Mouse (Mus musculus): ENCODE results near the gene Olfr1402.
A peak's percentile ranks its signal among the peaks of the same experiment; 100 is the strongest.

Olfr1402 gene

GRCm38 (mm10) chr3:97421920-97422319 lies at the start of gene Olfr1402:
TSS of gene Olfr1402 (minus strand) at chr3:97422020.
- no peak for DNase-seq (ENCODE audit: low spot score)

GRCm38 (mm10) chr3:97455286-97455685 lies 33.5 kb upstream of the Olfr1402 start:
- DNase-seq (ENCODE audit: low spot score), result no peak

- DNase-seq (ENCODE audit: low spot score), result no peak
These were observed 16.8 kb upstream of the Olfr1402 start for GRCm38 (mm10) chr3:97438619-97439018.

GRCm38 (mm10) chr3:97394289-97394688 lies 27.5 kb downstream of the Olfr1402 start:
- DNase-seq (ENCODE audit: low spot score), result peak; percentile 31

- peak; percentile 5 for DNase-seq (ENCODE audit: low spot score)
These were observed 28.7 kb downstream of the Olfr1402 start for GRCm38 (mm10) chr3:97393079-97393478.

GRCm38 (mm10) chr3:97370382-97370781 lies 51.4 kb downstream of the Olfr1402 start:
- DNase-seq (ENCODE audit: low spot score), result no peak

- peak; percentile 73 for DNase-seq (ENCODE audit: low spot score)
These were observed 58.3 kb downstream of the Olfr1402 start for GRCm38 (mm10) chr3:97363418-97364098.

- no peak for DNase-seq (ENCODE audit: low spot score)
These were observed 63.4 kb downstream of the Olfr1402 start for GRCm38 (mm10) chr3:97358448-97358847.

Measured in lung, postnatal 25 days (tissue).